Mouse (Mus musculus) thymus, postnatal 4 days (tissue): ENCODE measurements around the gene Rps16.
A peak's percentile ranks its signal among the peaks of the same experiment; 100 is the strongest.

Experiments used
- DNase-seq: peaks from one replicate; pipeline ENCODE4 v3.0.0; 2021

Rps16 gene

GRCm38 (mm10) chr7:28393272-28393951, 43.0 kb downstream of the Rps16 start:
- peak; percentile 58 for DNase-seq

- DNase-seq = no peak
Observed at GRCm38 (mm10) chr7:28395425-28395824, 45.0 kb downstream of the Rps16 start.

- peak; percentile 27 for DNase-seq
Observed at GRCm38 (mm10) chr7:28398000-28398399, 47.5 kb downstream of the Rps16 start.

DNA sequence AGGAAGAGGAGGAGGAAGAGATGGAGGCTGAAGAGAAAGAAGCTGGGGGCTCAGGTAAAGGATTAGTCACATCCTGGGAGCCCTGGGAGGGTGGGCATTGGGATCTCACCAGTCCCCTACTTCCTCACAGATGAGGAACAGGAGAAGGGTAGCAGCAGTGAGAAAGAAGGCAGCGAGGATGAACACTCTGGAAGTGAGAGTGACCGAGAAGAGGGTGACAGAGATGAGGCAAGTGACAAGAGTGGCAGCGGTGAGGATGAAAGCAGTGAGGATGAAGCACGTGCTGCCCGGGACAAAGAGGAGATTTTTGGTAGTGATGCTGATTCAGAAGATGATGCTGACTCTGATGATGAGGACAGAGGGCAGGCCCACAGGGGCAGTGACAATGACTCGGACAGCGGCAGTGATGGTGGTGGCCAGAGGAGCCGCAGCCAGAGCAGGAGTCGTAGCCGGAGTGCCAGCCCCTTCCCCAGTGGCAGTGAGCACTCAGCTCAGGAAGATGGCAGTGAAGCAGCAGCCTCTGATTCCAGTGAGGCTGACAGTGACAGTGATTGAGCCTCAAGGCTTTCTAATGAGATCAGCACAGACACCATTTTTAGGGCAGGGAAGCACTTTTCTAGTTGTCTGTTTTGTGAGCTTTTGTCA, 48.4 kb downstream of the Rps16 start:
- DNase-seq = no peak

GRCm38 (mm10) chr7:28401030-28401429, 50.6 kb downstream of the Rps16 start:
- no peak for DNase-seq

DNA sequence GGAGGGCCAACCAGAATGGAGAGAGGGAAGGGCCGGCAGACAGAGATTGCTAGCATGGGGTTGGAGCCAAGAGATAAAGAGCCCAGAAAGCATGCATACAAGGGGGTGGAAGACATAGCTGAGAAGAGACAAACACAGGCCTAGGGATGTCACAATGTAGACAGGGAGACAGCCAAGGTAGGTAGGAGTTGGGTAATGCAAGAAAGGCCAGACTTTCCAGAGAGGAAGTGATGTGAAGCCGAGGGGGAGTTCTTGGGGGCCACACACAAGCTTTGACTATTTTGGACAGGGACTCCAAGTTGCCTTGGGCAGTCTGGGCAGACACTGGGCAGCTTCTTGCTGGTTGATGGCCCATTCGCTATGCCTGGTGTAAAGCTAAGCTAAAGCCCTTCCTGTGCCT, 51.5 kb downstream of the Rps16 start:
- no peak for DNase-seq
